Mouse (Mus musculus): ENCODE data around the gene Snx30.

GRCm38 (mm10) chr4:59892731-59893130, 87.1 kb downstream of the Snx30 start:
- no peak for TF ChIP-seq GATA1 (IDR thresholded peaks at IDR 0.05; ENCODE audit: low read length)
- no peak for TF ChIP-seq TAL1 (IDR thresholded peaks at IDR 0.05; ENCODE audit: low read length)

All from erythroblast, embryonic 14.5 days (primary cell).